Mouse (Mus musculus) mesoderm, embryonic 11.5 days (tissue): ENCODE results near the gene Apex2.
"Not testable (repeated sequence)": the region's sequence is repeated elsewhere in the genome, so short reads cannot be mapped to it uniquely, and the experiment has no call there.

ENCODE experiments used
- DNase-seq: peaks from one replicate; pipeline ENCODE4 v3.0.0-alpha.2; 2012; ENCODE audit warnings: low read depth, low spot score

The Apex2 gene

DNA sequence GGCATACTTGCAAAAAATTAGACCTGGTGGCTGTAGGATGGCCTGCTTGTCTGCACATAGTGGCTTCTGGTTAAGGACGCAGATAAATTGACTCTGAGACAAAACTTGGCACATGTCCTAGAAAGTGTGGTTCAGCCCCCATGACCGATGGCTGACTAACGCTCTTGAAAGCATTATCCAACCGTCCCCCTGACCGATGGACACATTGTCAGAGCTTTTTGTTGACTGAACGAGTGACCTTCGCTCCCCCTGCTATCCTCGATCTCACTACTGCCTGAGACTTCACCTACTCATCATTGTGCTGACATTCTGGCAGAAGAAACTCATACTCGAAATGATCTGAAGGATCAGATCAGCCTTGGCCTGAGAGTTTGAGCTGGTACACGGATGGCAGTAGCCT is 101.9 kb downstream of the Apex2 start:
- DNase-seq = not testable (repeated sequence)

DNA sequence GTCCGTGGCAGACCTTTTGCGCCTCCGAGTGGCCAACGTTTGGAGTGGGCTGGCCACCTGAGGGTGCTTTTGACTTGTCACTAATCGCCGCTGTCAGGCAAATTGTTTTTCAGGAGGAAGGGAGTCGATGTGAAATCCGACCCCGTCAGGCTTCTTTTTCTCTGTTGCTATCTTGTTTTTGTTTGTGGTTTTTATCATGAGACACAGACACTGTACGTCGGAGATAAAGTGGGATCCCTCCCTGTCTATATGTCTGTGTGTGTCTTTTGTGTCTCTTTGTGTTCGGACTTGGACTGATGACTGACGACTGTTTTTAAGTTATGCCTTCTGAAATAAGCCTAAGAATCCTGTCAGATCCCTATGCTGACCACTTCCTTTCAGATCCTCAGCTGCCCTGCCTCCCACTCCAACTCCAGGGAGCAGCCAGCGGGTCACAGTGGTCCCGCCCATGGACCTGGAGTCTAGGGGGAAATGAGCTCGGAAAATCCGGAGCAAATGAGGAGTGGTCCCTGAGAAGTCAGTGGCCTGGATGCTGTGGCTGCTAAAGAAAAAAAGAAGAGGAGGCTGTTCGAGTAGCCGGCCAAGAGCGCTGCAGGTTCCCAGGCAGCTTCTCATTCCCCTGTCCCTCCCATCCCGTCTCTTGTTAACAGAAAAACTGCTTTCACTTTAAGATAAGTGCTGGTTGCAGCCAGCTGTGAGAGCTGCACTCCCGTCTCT is 103.2 kb downstream of the Apex2 start:
- DNase-seq = not testable (repeated sequence)

DNA sequence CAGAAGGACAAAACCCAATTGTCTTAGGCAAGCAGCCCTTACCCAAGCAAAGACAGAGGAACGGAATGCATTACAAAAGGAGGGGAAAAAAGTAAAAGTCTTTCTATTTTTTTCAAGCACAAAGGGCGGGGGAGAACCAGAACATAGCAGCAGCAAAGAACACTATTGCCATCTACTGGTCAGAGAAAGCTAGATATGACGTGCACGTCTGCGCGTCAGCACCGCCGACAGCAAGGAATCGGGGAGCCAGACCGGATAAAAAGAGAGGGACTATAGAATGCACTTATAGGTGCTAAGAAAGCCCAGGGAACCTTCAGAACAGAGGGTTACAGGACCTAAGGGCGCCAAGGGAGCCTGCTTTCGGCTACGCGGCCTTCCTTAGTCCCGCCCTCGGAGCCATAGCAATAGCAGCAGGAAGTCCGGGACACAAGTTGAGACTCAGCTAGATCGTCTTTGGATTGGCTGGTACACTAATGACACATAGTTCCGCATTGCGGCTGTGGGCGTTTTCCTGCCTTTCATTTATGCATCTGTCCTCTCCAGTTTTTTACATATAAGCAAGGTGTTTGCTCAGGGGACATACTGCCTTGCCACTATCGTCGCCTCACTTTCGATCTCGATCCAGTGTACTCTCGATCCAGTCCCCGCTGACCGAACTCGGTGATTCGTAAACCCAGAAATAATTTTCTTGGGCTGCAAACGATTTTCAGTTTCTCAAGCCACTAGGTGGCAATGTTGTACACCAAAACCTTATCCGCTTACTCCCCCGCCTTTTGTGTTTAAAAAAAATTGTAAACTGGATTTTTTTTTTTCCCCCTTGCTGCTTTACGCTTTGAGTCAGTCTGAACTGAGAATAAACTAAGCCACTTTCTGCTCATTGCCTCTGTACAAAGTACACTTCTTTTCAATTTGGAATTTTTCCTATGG is 111.6 kb downstream of the Apex2 start:
- DNase-seq = peak; percentile 90

DNA sequence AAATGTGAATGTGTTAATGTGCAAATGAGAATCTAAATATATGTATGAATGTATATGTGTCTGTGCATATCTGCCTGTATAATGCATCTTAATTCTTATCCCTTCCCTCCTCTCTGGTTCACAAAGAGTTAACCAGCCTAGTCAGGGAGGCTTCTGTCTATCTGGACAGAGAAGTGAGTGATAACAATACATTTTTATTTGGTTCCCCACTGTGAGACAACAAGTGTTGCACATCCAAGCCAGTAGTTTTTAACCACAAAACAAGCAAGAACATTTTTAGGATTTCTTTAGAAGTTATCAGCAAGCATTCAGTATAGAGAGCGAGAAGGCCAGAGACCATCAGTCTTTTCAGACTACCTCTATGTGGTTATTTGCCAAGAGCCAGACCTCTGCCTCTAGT is 118.3 kb downstream of the Apex2 start:
- DNase-seq = no peak
